Mouse (Mus musculus) urinary bladder, adult 18-20 months (tissue): ENCODE results near the gene Glt8d2.
A peak's percentile ranks its signal among the peaks of the same experiment; 100 is the strongest.
"Not testable (repeated sequence)": the region's sequence is repeated elsewhere in the genome, so short reads cannot be mapped to it uniquely, and the experiment has no call there.

Experiments
- DNase-seq, 2 experiments: peaks; one replicate each; pipeline ENCODE4 v3.0.0; 2022; ENCODE audit warnings: low spot score in 2 of 2, mixed read lengths in 2 of 2

Gene Glt8d2

GRCm38 (mm10) chr10:82647205-82647811 is 43.1 kb downstream of the Glt8d2 start:
- DNase-seq = no peak

DNA sequence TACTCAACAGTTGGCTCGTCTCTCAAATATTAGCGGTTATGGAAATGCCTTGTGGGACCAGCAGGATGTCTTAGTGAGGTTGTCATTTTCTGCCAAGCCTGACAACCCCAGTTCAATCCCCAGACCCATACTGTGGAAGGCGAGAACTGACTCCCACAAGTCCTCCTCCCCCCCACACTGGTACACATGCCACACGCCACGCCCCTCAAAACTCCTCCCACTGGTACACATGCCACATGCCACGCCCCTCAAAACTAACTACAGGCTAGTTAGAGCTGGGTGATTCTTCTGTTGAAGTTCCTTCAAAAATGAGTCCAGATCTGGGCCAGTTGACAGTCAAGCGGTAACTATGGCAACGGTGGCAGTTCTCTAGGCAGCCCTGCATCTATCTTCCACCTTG is 44.4 kb downstream of the Glt8d2 start:
- DNase-seq = no peak

DNA sequence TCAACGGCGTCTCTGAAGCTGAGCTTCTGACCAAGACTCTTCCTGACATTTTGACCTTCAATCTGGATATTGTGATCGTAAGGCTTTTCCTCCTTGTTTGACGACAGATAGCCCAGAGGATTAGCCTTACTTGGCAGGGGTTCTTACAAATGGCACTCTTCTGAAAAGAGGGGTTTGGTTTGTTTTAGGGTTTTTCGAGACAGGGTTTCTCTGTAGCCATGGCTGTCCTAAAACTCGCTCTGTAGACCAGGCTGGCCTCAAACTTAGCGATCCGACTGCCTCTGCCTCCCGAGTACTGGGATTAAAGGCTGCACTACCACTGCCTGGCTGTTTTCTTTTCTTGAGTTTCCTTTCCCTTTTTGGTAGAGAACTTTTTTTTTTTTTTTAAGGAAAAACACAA is 49.0 kb downstream of the Glt8d2 start:
- no peak for DNase-seq

GRCm38 (mm10) chr10:82639032-82639698 is 51.3 kb downstream of the Glt8d2 start:
- DNase-seq = no peak

- no peak for DNase-seq
Measured at GRCm38 (mm10) chr10:82636321-82636720, 54.1 kb downstream of the Glt8d2 start.

DNA sequence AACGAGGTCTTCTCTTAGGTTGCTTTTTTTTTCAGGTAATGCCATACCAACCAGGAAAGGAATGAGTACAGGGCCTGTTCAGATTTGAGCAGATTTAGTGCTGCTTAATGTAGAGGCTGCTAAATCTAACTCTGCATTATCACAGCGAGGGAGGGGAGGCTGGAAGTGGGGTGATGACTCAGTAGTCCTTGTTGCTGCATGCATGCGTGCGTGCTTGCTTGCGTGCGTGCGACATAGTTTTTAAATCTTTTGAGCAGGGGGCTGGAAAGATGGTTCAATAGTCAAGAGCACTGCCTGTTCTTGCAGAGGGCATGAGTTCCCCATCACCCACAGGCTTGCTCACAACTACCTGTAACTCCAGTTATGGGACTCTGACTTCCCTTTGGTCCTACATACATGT is 56.1 kb downstream of the Glt8d2 start:
- DNase-seq = no peak

GRCm38 (mm10) chr10:82632496-82633280 is 57.8 kb downstream of the Glt8d2 start:
- DNase-seq = no peak

- no peak for DNase-seq
Measured at GRCm38 (mm10) chr10:82631133-82631532, 59.3 kb downstream of the Glt8d2 start.

- no peak for DNase-seq
Measured at GRCm38 (mm10) chr10:82630497-82630896, 60.0 kb downstream of the Glt8d2 start.

- DNase-seq = peak; percentile 69 to 87
Measured at GRCm38 (mm10) chr10:82629586-82630255, 60.7 kb downstream of the Glt8d2 start, which contains the start of gene Tdg. Gene Tdg, plus strand, starts transcription at chr10:82629828.

DNA sequence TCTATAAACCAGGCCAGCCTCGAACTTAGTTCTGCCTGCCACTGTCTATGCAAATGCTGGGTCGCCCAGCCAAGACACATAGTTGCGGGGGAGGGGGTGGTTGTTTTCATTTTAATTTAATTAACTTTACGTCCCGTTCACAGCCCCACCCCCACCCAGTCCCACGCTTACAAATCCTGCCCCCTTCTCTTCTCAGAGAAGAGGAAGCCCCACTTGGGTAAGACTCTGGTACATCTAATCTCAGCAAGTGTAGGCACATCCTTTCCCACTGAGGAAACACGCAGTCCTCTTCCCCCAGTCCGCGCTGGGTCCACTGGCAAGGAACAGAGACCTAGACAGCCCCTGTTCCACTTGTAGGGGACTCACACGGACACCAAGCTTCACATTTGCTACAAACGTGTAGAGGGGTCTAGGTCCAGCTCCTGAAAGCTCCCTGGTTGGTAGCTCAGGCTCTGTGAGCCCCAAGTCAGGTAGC is 61.3 kb downstream of the Glt8d2 start:
- DNase-seq = no peak

DNA sequence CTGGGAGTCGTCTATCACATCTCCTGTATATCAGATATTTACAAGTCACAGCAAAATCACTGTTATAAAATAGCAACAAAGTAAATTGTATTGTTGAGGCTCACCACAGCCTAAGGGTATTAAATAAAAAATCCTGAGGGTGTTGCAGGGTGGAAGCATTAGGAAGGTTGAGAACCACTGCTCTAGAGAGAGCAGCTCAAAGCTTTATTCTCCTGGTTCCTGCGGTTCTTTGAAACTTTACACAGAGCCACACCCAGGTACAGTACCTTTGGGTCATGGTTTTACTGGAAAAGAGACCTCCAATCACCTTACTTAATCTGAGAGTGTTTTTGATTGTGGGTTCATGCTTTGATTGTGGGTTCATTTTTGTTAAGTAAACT is 66.9 kb downstream of the Glt8d2 start:
- not testable (repeated sequence) for DNase-seq

GRCm38 (mm10) chr10:82622671-82623552 is 67.5 kb downstream of the Glt8d2 start, which contains the start of gene 1190007I07Rik:
Gene 1190007I07Rik, minus strand, starts transcription at chr10:82623228.
- peak; percentile 77 to 80 for DNase-seq

GRCm38 (mm10) chr10:82622235-82622634 is 68.2 kb downstream of the Glt8d2 start:
- DNase-seq = peak in 1 of 2 experiments; percentile 10
